Mouse (Mus musculus) cerebellum, postnatal 14 days (tissue): ENCODE data around the gene Anxa2.

Source experiments
- DNase-seq, 2 experiments: peaks; one replicate each; pipeline ENCODE4 v3.0.0; 2021; ENCODE audit warnings: mixed read lengths in 2 of 2

Gene Anxa2

GRCm38 (mm10) chr9:69459876-69460275, 6.5 kb downstream of the Anxa2 start:
- DNase-seq: no peak

GRCm38 (mm10) chr9:69463046-69463445, 9.6 kb downstream of the Anxa2 start:
- no peak for DNase-seq

- DNase-seq: no peak
Measured at GRCm38 (mm10) chr9:69464109-69464756, 10.8 kb downstream of the Anxa2 start.

GRCm38 (mm10) chr9:69466098-69466497, 12.7 kb downstream of the Anxa2 start:
- DNase-seq: no peak

DNA sequence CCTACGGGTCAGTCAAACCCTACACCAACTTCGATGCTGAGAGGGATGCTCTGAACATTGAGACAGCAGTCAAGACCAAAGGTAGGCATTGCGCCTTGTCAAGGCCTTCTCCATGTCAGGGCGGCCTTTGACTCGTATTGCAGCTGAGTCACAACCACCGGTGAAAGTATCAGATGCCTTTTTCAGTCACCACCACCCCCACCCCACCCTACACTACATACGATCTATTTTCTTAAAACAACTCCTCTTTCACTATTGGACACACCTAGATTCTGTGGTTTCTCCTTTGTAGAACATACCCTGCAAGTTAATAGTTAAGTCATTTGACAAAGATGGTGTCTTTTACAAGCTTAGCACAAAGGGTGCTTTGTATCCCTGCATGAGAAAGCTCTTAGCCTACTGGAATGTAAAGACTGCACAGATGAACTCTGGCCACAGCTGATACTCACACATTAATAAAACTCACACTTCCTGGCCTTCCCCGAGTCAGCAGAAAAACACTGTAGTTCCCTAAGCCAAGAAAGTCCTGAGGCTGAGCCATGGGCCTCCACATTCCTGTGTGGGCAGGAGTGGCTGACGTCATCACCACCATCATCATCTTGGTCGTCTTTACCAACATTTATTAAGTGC, 14.0 kb downstream of the Anxa2 start:
- no peak for DNase-seq

- no peak for DNase-seq
Measured at GRCm38 (mm10) chr9:69468991-69469390, 15.6 kb downstream of the Anxa2 start.

- DNase-seq: no peak
Measured at GRCm38 (mm10) chr9:69470362-69470761, 16.9 kb downstream of the Anxa2 start.

DNA sequence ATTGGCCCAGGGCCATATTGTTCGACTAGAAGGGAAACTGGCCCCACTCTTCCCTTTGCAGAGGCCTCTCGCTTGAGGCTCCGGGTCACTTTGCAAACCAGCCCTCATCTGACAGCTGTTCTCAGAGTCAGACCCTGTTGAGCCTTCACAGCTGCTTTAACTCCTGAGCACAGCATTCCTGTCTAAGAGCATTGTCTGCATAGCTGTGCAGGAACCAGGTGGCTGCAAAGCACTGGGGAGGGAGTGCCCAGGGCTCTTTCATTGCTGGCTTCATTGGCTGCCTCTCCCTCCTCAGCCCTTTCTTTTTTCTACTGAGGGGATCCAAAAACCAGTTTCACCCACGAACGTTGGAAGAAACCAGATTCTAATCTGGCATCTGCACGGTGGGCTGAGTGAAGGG, 17.5 kb downstream of the Anxa2 start:
- DNase-seq: no peak

GRCm38 (mm10) chr9:69472724-69473123, 19.3 kb downstream of the Anxa2 start:
- DNase-seq: peak; percentile 19 to 29

DNA sequence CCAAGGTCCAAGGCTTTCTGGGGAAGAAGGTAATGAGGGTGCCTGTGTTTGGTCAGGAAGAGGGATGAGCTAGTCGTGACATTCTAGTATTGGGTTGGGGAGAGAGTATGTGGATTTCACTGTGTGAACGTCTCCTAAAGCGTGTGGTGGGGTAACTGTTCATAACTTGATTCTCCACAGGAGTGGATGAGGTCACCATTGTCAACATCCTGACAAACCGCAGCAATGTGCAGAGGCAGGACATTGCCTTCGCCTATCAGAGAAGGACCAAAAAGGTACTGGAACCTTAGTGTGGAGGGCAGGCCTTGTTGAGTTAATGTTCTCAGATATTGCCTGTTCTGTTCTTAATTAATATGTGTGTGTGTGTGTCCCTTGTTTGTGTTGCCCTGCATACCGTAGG, 22.5 kb downstream of the Anxa2 start:
- DNase-seq: no peak

DNA sequence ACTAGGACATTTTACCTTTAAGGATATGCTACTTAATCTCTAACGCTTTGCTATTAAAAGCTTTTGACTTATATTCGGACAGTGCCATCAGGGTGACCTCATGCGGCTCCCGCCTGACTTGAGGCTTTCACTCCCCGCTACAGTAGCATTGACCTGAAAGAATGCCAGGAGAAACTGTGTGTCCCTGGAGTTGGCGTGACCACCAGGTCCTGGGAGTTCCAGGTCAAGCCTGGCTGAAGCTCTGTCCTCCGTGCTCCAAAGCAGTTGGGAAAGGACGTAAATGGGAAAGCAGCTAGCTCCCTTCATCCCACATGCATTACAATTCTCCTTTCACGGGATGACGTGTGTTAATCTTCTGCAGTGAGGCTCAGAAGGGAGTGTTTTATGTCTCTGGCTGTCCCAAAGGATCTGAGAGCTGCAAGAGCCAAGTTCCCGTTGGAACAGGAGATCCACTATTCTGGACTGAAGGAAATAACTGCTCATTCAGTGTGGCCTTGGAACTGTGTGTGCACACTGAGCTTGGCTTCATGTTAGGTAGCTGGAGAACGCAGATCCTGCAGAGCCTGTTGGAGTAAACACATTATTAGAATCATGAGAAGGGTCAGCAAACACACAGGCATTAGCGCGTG, 23.9 kb downstream of the Anxa2 start:
- DNase-seq: no peak

DNA sequence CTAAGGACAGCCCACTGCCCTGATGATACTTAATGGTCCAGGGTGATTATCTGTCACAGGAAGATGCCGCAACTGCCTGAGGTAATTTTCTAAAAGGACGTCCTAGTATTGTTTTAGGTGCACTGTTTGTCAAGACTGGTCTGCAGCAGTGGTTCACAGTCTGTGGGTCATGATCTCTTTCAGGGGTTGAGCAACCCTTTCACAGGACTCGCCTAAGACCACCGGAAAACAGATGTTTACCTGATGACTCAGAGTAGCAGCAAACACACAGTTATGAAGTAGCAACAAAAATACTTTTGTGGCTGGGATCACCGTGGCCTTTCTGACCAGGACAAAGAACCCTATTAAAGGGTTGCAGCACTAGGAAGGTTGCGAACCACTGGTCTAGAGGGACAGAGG, 24.4 kb downstream of the Anxa2 start:
- no peak for DNase-seq

DNA sequence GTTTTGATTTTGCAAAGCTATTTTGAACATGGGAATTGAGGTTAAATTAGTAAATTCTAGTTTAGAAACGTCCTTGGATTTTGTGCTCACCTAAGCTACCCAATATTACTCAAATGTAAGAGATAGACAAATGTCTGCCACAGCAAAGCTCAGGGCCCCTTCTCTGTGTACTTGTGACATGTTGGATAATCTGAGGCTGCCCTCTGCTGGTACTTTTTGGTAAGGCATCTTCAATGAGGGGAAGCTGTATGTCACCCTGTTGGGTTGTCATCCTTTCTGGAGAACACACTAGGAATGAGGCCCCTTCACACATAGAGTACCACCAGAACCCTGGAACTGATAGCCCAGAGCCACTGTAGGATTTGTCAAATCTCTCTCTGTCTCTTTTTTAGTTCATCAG, 26.9 kb downstream of the Anxa2 start:
- DNase-seq: peak; percentile 92 to 94

- no peak for DNase-seq
Measured at GRCm38 (mm10) chr9:69483811-69484210, 30.4 kb downstream of the Anxa2 start.

DNA sequence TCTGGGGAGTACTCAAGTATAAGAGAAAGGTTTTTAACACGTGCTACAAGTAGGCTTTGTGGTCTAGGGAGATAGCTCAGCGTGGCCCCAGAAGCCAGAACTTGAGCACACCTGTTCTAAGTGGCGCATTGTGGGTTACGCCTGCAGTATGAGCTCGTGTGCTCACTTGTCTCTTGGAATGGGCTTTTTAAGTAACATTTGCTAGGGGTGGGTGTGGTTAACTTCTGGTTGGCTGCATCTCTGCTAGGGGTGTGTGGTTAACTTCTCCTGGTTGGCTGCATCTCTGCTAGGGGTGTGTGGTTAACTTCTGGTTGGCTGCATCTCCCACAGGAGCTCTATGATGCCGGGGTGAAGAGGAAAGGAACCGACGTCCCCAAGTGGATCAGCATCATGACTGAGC, 32.7 kb downstream of the Anxa2 start:
- DNase-seq: no peak

DNA sequence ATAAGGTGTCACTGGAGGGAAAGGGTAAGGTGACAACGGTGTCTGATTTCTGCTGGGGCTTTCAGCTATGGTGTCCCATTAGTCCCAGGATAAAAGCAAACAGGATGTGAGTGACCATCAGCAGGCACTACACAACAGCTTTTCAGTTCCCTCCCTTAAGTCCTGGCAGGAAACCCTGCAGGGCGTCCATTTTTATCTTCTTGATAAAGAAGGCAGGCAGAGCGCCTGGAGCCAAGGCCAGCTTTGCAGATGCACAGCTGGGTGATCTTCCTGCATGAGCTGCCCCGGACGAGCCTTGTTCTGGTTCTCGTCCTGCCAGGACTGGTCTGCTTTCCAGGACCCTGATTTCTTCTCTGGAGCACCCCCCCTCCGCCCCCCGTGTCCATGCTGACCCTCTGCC, 35.1 kb downstream of the Anxa2 start:
- no peak for DNase-seq

GRCm38 (mm10) chr9:69488972-69489371, 35.6 kb downstream of the Anxa2 start:
- peak; percentile 26 for DNase-seq

GRCm38 (mm10) chr9:69492809-69493208, 39.4 kb downstream of the Anxa2 start:
- no peak for DNase-seq

DNA sequence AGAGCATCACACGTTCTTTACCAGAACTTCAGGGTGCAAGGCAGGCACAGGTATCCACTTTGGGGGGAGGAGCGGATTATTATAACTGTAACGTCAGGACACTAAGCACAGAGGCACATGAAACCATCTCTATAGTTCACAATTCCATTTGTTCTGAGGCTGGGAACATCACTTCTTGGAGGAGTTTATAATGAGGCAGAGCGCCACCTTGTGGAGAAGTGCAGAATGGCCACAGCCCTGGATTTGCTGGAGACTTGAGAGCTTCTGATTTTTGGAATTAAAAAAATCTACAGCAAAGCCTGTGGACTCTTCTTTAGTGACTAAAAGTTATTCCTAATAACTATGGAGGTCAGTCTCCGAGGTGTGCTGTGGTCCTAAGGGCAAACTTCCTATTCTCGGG, 49.1 kb downstream of the Anxa2 start:
- peak; percentile 74 to 85 for DNase-seq

GRCm38 (mm10) chr9:69505611-69506010, 52.2 kb downstream of the Anxa2 start:
- peak; percentile 57 to 72 for DNase-seq

DNA sequence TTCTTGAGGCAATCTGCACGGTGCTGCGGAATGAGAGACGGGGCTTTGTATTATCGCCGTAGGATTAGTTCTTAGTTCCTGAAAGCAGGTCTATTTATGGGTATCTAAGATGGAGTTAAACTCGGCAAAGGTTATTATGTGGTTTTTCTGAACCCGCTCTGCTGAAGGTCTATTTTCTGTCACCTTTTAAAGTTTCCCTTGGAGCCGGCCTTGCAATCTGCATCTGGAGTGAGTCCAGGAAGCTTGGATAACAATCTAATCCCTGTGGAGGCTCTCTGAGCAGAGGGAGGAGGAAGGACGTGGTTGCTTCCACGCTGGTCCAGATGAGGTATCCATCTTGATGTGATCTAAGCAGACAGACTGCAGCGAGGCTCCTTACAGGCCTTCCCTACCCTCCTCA, 53.8 kb downstream of the Anxa2 start:
- no peak for DNase-seq

DNA sequence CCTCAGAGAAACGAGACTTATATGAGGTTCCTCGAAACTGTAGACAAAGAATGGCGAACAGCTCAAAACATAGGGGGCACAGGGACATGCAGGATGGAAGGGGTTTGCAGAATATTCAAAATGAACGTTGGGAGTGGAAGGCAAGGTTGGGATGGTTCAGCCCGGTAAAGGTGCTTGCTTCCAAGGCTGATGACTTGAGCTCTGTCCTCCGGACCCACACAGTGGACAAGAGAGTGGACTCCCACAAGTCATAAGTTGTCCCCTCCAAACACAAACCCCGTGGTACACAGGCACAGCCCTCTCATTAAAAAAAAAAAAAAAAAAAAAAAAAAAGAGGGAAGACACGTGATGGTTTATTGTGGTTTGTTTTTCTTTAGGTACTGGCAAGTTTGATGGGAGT, 54.6 kb downstream of the Anxa2 start:
- no peak for DNase-seq

DNA sequence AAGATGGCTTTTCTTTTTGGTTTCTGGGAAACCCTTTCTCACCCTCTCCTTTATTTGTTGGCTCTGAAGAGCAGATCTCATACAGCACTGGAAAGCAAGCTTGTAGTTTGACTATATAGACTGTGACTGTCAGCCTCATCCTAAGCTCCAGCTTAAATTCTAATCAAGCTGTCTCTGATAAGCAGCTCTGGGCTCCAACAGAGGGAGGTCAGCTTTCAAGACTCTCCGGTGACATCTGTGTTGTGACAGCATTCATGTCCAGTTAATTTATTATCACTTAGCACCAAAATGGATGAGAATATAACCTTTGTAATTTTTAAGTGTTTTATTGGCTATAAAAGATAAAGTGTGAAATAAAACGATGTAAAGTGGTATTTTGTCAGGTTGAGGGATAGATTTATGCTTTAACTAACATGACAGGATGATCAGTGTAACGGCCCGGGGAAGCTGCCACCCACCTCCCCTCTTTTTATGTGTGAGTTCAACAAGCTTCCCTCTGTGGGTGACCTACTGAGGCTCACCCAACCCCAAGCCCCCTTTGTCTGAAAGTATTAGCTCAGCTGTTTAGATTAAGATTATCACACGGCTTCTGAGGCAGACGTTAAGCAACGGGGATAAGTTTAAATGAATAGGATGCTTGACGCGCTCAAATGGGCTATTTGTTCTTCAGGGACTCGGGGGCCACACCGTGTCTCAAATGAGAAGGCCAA, 58.6 kb downstream of the Anxa2 start:
- DNase-seq: no peak

DNA sequence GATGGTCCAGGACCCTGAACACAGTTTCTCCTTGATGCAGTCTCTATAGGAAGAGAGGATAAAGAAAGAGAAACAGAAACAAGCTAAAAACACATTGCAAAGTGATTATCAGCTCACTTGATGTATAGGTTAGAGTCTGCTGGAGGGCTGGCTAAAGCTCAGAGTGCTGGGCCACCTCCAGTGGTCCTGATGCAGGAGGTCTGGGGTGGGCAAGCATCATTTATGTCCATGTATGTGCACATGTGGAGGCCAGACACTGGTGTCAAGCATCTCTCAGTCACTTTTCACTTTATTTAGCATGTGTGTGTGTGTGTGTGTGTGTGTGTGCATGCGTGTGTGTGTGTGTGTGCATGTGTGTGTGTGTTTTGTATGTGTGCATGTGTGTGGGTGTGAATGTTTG, 59.3 kb downstream of the Anxa2 start:
- no peak for DNase-seq
